Mouse (Mus musculus) olfactory bulb, adult 2 months (tissue): ENCODE measurements around the gene Zfp786.

Source experiments
- CTCF ChIP-seq: fragments of 200-500 bp; IDR thresholded peaks from 2 replicates; pipeline ENCODE4 v1.5.1; 2012; ENCODE audit warnings: low read depth, mild to moderate bottlenecking, low read length, moderate library complexity; ENCODE audit not compliant: insufficient read depth
- POLR2A ChIP-seq: fragments of 200-500 bp; IDR thresholded peaks from 2 replicates; pipeline ENCODE4 v1.6.1; 2012; ENCODE audit warnings: mild to moderate bottlenecking, low read depth, low read length, moderate library complexity; ENCODE audit not compliant: insufficient read depth

DNA sequence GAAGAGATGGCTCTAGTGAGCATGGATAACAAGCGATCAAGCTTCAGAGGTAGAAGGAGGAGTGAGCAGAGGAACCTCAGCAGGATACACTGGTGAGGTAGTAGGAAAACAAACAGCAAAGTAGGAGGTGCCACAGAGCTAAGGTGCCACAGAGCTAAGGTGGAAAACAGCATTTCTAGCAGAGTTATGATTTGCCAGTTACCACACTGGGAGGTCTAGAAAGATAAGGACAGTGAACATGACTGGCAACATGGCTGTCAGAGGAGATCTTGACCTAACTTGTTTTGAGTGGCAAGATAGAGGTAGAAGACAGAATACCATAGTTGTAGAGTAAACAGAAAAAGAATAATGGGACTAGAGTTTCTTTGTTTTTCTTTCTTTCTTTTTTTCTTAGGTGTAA lies 11.7 kb upstream of the Zfp786 start:
- no peak for TF ChIP-seq CTCF
- TF ChIP-seq POLR2A: no peak
